Mouse (Mus musculus): ENCODE data around the gene Fam219a.

Fam219a gene

GRCm38 (mm10) chr4:41507326-41507924 lies 61.9 kb downstream of the Fam219a start:
- TF ChIP-seq NANOG (IDR thresholded peaks at IDR 0.05; ENCODE audit: borderline replicate concordance, low read length): no peak
- peak overlapping the region; percentile 84 for H3K4me3 ChIP-seq (replicated peaks; ENCODE audit: low read length)
- H3K4me1 ChIP-seq (replicated peaks; ENCODE audit: low read depth, low read length): peaks cover 49% of the 10 kb centered on the region
- peaks cover 53% of the 10 kb centered on the region for H3K27me3 ChIP-seq (ENCODE audit: insufficient read depth, low read length)
- H3K36me3 ChIP-seq (ENCODE audit: insufficient read depth, low read length): no peaks in the 10 kb centered on the region
- no peaks in the 10 kb centered on the region for H3K9me3 ChIP-seq (ENCODE audit: low read length)

GRCm38 (mm10) chr4:41506906-41507305 lies 62.4 kb downstream of the Fam219a start:
- no peaks in the 10 kb centered on the region for H3K36me3 ChIP-seq (ENCODE audit: insufficient read depth, low read length)
- TF ChIP-seq CTCF (conservative IDR thresholded peaks at IDR 0.05; ENCODE audit: low read length): no peak
- TF ChIP-seq NANOG (IDR thresholded peaks at IDR 0.05; ENCODE audit: borderline replicate concordance, low read length): no peak
- peaks cover 52% of the 10 kb centered on the region for H3K27me3 ChIP-seq (ENCODE audit: insufficient read depth, low read length)
- no peaks in the 10 kb centered on the region for H3K9me3 ChIP-seq (ENCODE audit: low read length)
- peaks cover 54% of the 10 kb centered on the region for H3K4me1 ChIP-seq (replicated peaks; ENCODE audit: low read depth, low read length)
- peak overlapping the region; percentile 84 for H3K4me3 ChIP-seq (replicated peaks; ENCODE audit: low read length)

- Histone ChIP-seq H3K9me3 (ENCODE audit: low read length) (no peaks in the 10 kb centered on the region), H3K4me1 (replicated peaks; ENCODE audit: low read depth, low read length) (peaks cover 61% of the 10 kb centered on the region), H3K27me3 (ENCODE audit: insufficient read depth, low read length) (peaks cover 53% of the 10 kb centered on the region), H3K36me3 (ENCODE audit: insufficient read depth, low read length) (no peaks in the 10 kb centered on the region), H3K4me3 (replicated peaks; ENCODE audit: low read length) (peak overlapping the region; percentile 84)
- TF ChIP-seq CTCF (conservative IDR thresholded peaks at IDR 0.05; ENCODE audit: low read length) (peak; percentile 87), NANOG (IDR thresholded peaks at IDR 0.05; ENCODE audit: borderline replicate concordance, low read length) (no peak)
These were observed 63.2 kb downstream of the Fam219a start for GRCm38 (mm10) chr4:41506156-41506555.

GRCm38 (mm10) chr4:41505131-41505551 lies 64.2 kb downstream of the Fam219a start:
- H3K4me1 ChIP-seq (replicated peaks; ENCODE audit: low read depth, low read length): peaks cover 62% of the 10 kb centered on the region
- peaks cover 54% of the 10 kb centered on the region for H3K27me3 ChIP-seq (ENCODE audit: insufficient read depth, low read length)
- no peaks in the 10 kb centered on the region for H3K9me3 ChIP-seq (ENCODE audit: low read length)
- no peak overlapping the region for H3K4me3 ChIP-seq (replicated peaks; ENCODE audit: low read length)
- TF ChIP-seq NANOG (IDR thresholded peaks at IDR 0.05; ENCODE audit: borderline replicate concordance, low read length) (no peak), CTCF (conservative IDR thresholded peaks at IDR 0.05; ENCODE audit: low read length) (peak; percentile 77), POU5F1 (IDR thresholded peaks at IDR 0.05; ENCODE audit: borderline replicate concordance, low read length) (no peak)
- no peaks in the 10 kb centered on the region; the same call in 1 of the 2 replicates for H3K36me3 ChIP-seq (ENCODE audit: insufficient read depth, low read length)

GRCm38 (mm10) chr4:41504325-41504724 lies 65.0 kb downstream of the Fam219a start:
- Histone ChIP-seq H3K4me3 (replicated peaks; ENCODE audit: low read length) (no peak overlapping the region), H3K4me1 (replicated peaks; ENCODE audit: low read depth, low read length) (peaks cover 71% of the 10 kb centered on the region), H3K36me3 (ENCODE audit: insufficient read depth, low read length) (no peaks in the 10 kb centered on the region; the same call in 1 of the 2 replicates), H3K9me3 (ENCODE audit: low read length) (no peaks in the 10 kb centered on the region), H3K27me3 (ENCODE audit: insufficient read depth, low read length) (peaks cover 54% of the 10 kb centered on the region)
- TF ChIP-seq POU5F1 (IDR thresholded peaks at IDR 0.05; ENCODE audit: borderline replicate concordance, low read length) (no peak), NANOG (IDR thresholded peaks at IDR 0.05; ENCODE audit: borderline replicate concordance, low read length) (no peak), CTCF (conservative IDR thresholded peaks at IDR 0.05; ENCODE audit: low read length) (peak; percentile 37)

GRCm38 (mm10) chr4:41502986-41503412 lies 66.3 kb downstream of the Fam219a start, which contains the start of gene AI464131:
TSS of gene AI464131 (minus strand) at chr4:41503076.
- no peaks in the 10 kb centered on the region; the same call in none of the 2 replicates for H3K36me3 ChIP-seq (ENCODE audit: insufficient read depth, low read length)
- H3K4me3 ChIP-seq (replicated peaks; ENCODE audit: low read length): peak within 1 kb of the TSS; percentile 84
- H3K4me1 ChIP-seq (replicated peaks; ENCODE audit: low read depth, low read length): peaks cover 82% of the 10 kb centered on the region
- peaks cover 54% of the 10 kb centered on the region for H3K27me3 ChIP-seq (ENCODE audit: insufficient read depth, low read length)
- TF ChIP-seq POU5F1 (IDR thresholded peaks at IDR 0.05; ENCODE audit: borderline replicate concordance, low read length) (no peak), CTCF (conservative IDR thresholded peaks at IDR 0.05; ENCODE audit: low read length) (no peak), NANOG (IDR thresholded peaks at IDR 0.05; ENCODE audit: borderline replicate concordance, low read length) (no peak)
- H3K9me3 ChIP-seq (ENCODE audit: low read length): no peaks in the 10 kb centered on the region

GRCm38 (mm10) chr4:41502171-41502940 lies 67.0 kb downstream of the Fam219a start:
- Histone ChIP-seq H3K27me3 (ENCODE audit: insufficient read depth, low read length) (peaks cover 54% of the 10 kb centered on the region), H3K4me3 (replicated peaks; ENCODE audit: low read length) (peak overlapping the region; percentile 84), H3K36me3 (ENCODE audit: insufficient read depth, low read length) (no peaks in the 10 kb centered on the region; the same call in none of the 2 replicates), H3K4me1 (replicated peaks; ENCODE audit: low read depth, low read length) (peaks cover 81% of the 10 kb centered on the region), H3K9me3 (ENCODE audit: low read length) (no peaks in the 10 kb centered on the region)
- TF ChIP-seq NANOG (IDR thresholded peaks at IDR 0.05; ENCODE audit: borderline replicate concordance, low read length): no peak
- TF ChIP-seq CTCF (conservative IDR thresholded peaks at IDR 0.05; ENCODE audit: low read length): no peak
- no peak for TF ChIP-seq POU5F1 (IDR thresholded peaks at IDR 0.05; ENCODE audit: borderline replicate concordance, low read length)

- TF ChIP-seq NANOG (IDR thresholded peaks at IDR 0.05; ENCODE audit: borderline replicate concordance, low read length) (no peak), CTCF (conservative IDR thresholded peaks at IDR 0.05; ENCODE audit: low read length) (no peak), POU5F1 (IDR thresholded peaks at IDR 0.05; ENCODE audit: borderline replicate concordance, low read length) (no peak)
- peaks cover 15% of the 10 kb centered on the region for H3K36me3 ChIP-seq (ENCODE audit: insufficient read depth, low read length)
- H3K27me3 ChIP-seq (ENCODE audit: insufficient read depth, low read length): peaks cover 66% of the 10 kb centered on the region
- no peaks in the 10 kb centered on the region for H3K9me3 ChIP-seq (ENCODE audit: low read length)
- H3K4me3 ChIP-seq (replicated peaks; ENCODE audit: low read length): no peak overlapping the region
- peaks cover 71% of the 10 kb centered on the region for H3K4me1 ChIP-seq (replicated peaks; ENCODE audit: low read depth, low read length)
These were observed 68.6 kb downstream of the Fam219a start for GRCm38 (mm10) chr4:41500787-41501186.

Data from E14TG2a.4 (cell line).